Comparison of ENCODE assay signal across 24 mouse cellular contexts in genomic region chr11:18882315-18882714, GRCm38 (mm10).
DNase-seq lines count a peak whose midpoint lies in the region; ATAC-seq lines count a peak whose summit lies in the region.
"Had no signal": no experiment of that assay in that cellular context is flagged by ENCODE, and none has a peak within 500 bp of the region (broad histone marks: within the 10 kb centered on the region; RNA-seq: fewer than 3 reads in every experiment).

No protein-coding gene starts in this region.

- no peaks in the 10 kb centered on the region for H3K36me3 ChIP-seq in midbrain, embryonic 12.5 days
- no peaks in the 10 kb centered on the region for H3K36me3 ChIP-seq in midbrain, embryonic 16.5 days (ENCODE audit: control insufficient read depth, insufficient read depth, low read length)
- no peaks in the 10 kb centered on the region for H3K36me3 ChIP-seq in midbrain, embryonic 13.5 days
- H3K36me3 ChIP-seq: liver, embryonic 15.5 days had no signal

- DNase-seq in embryo, embryonic 10.5 days (ENCODE audit: low spot score), result peak; percentile 29
- no peak for DNase-seq in embryo, embryonic 10 days (ENCODE audit: low spot score)
- peak; percentile 89 for DNase-seq in retina, postnatal 1 day
- no peak for DNase-seq in heart, adult 8-10 months (ENCODE audit: low spot score)
- no peak for DNase-seq in lung, postnatal 25 days (ENCODE audit: low spot score)
- DNase-seq: adrenal gland, adult 8-10 months; cerebellum, adult 9-11 months; gastrocnemius, postnatal 25 days; heart, adult 2 months; heart, postnatal 4 days; layer of hippocampus, postnatal 36 days; right cerebral cortex, postnatal 14 days; spleen, adult 18-20 months; thymus, adult 2 months had no signal

- peaks cover 68% of the 10 kb centered on the region for H3K4me1 ChIP-seq in midbrain, embryonic 12.5 days
- H3K4me1 ChIP-seq in midbrain, embryonic 16.5 days (ENCODE audit: control insufficient read depth, insufficient read depth, low read length), result peaks cover 16% of the 10 kb centered on the region
- peaks cover 73% of the 10 kb centered on the region for H3K4me1 ChIP-seq in midbrain, embryonic 13.5 days (replicated peaks)
- H3K4me1 ChIP-seq: liver, embryonic 15.5 days had no signal

- no peak overlapping the region for H3K4me2 ChIP-seq in midbrain, embryonic 12.5 days (replicated peaks)
- no peak overlapping the region for H3K4me2 ChIP-seq in midbrain, embryonic 16.5 days (ENCODE audit: low read length)
- H3K4me2 ChIP-seq in midbrain, embryonic 13.5 days (replicated peaks), result no peak overlapping the region
- H3K4me2 ChIP-seq: heart, embryonic 15.5 days; liver, embryonic 15.5 days had no signal

- H3K9me3 ChIP-seq in midbrain, embryonic 12.5 days, result no peaks in the 10 kb centered on the region
- H3K9me3 ChIP-seq in midbrain, embryonic 16.5 days (replicated peaks; ENCODE audit: control insufficient read depth, low read length, poor library complexity, severe bottlenecking), result no peaks in the 10 kb centered on the region
- no peaks in the 10 kb centered on the region for H3K9me3 ChIP-seq in midbrain, embryonic 13.5 days
- H3K9me3 ChIP-seq: heart, embryonic 15.5 days; liver, embryonic 15.5 days had no signal

- ATAC-seq in midbrain, embryonic 12.5 days (ENCODE audit: low FRiP score, low read depth), result no peak
- ATAC-seq in midbrain, embryonic 16.5 days, result no peak
- no peak for ATAC-seq in midbrain, embryonic 13.5 days
- ATAC-seq: intestine, embryonic 16.5 days; lung, postnatal 0 days; Patski had no signal

- no peak overlapping the region for H3K4me3 ChIP-seq in midbrain, embryonic 12.5 days
- no peak overlapping the region for H3K4me3 ChIP-seq in midbrain, embryonic 16.5 days (ENCODE audit: low read depth, low read length)
- H3K4me3 ChIP-seq in midbrain, embryonic 13.5 days (replicated peaks), result no peak overlapping the region
- H3K4me3 ChIP-seq: heart, adult 2 months; heart, embryonic 15.5 days; liver, embryonic 15.5 days; myocyte had no signal

- peak overlapping the region; percentile 70 for H3K27ac ChIP-seq in midbrain, embryonic 12.5 days (replicated peaks)
- H3K27ac ChIP-seq in midbrain, embryonic 16.5 days (ENCODE audit: low read length), result no peak overlapping the region
- peak overlapping the region; percentile 67 for H3K27ac ChIP-seq in midbrain, embryonic 13.5 days
- H3K27ac ChIP-seq: heart, adult 2 months; heart, embryonic 15.5 days; kidney, postnatal 0 days; liver, embryonic 15.5 days had no signal

- WGBS in midbrain, embryonic 12.5 days, result 26% methylated on average over 5 of the region's 5 CpGs
- WGBS in midbrain, embryonic 16.5 days, result 38% methylated on average over 5 of the region's 5 CpGs
- WGBS in midbrain, embryonic 13.5 days, result 27% methylated on average over 5 of the region's 5 CpGs

- H3K9ac ChIP-seq in midbrain, embryonic 12.5 days (replicated peaks), result no peak overlapping the region
- no peak overlapping the region for H3K9ac ChIP-seq in midbrain, embryonic 16.5 days (ENCODE audit: low read depth, low read length)
- H3K9ac ChIP-seq in midbrain, embryonic 13.5 days (replicated peaks), result no peak overlapping the region
- H3K9ac ChIP-seq: heart, embryonic 15.5 days; liver, embryonic 15.5 days had no signal

- H3K27me3 ChIP-seq in midbrain, embryonic 12.5 days, result no peaks in the 10 kb centered on the region; the same call in none of the 2 replicates
- H3K27me3 ChIP-seq in midbrain, embryonic 16.5 days (ENCODE audit: control insufficient read depth, insufficient read depth, low read depth, low read length), result no peaks in the 10 kb centered on the region
- H3K27me3 ChIP-seq in midbrain, embryonic 13.5 days, result peaks cover 6% of the 10 kb centered on the region
- H3K27me3 ChIP-seq: heart, embryonic 15.5 days; Patski had no signal

Comparison
In these comparisons a context has a peak if more than half of its experiments do, and no peak if none do; other contexts are left out.
1. DNase-seq: peak in embryo, embryonic 10.5 days (single experiment) and retina, postnatal 1 day (single experiment); none in embryo, embryonic 10 days (single experiment), heart, adult 8-10 months (single experiment) and lung, postnatal 25 days (single experiment).